Mouse (Mus musculus): Measurements from ENCODE around the gene Ldlrad3. TPM values are rescaled to one million over a fixed set of nuclear protein-coding genes. Genes with fewer than 3 reads are reported as not detected.

The Ldlrad3 gene
- polyA plus RNA-seq, 1 experiment from 2014 or later: 13.5 TPM

- no peak overlapping the region for H3K4me3 ChIP-seq (ENCODE audit: low read length)
- ATAC-seq (replicated peaks; ENCODE audit: extremely low read depth, insufficient read depth, low FRiP score): no peak
Observed at GRCm38 (mm10) chr2:102212096-102212495, 25.9 kb upstream of the Ldlrad3 start.

GRCm38 (mm10) chr2:102205672-102206399 lies 19.7 kb upstream of the Ldlrad3 start:
- no peak overlapping the region for H3K9ac ChIP-seq (ENCODE audit: low read length)
- no peak overlapping the region for H3K4me3 ChIP-seq (ENCODE audit: low read length)
- no peak overlapping the region for H3K27ac ChIP-seq (ENCODE audit: low read length)
- H3K4me1 ChIP-seq (ENCODE audit: control insufficient read depth, insufficient read depth, low read length): no peaks in the 10 kb centered on the region
- no peak for ATAC-seq (replicated peaks; ENCODE audit: extremely low read depth, insufficient read depth, low FRiP score)
- H3K27me3 ChIP-seq (ENCODE audit: control insufficient read depth, insufficient read depth, low read length): peaks cover 3% of the 10 kb centered on the region; the same call in 1 of the 2 replicates
- H3K4me2 ChIP-seq (ENCODE audit: low read depth, low read length): no peak overlapping the region
- no peaks in the 10 kb centered on the region for H3K36me3 ChIP-seq (ENCODE audit: control insufficient read depth, insufficient read depth)
- H3K9me3 ChIP-seq (replicated peaks; ENCODE audit: control insufficient read depth, low read length): no peaks in the 10 kb centered on the region
- 23% methylated on average over 14 of the region's 14 CpGs for WGBS

More at GRCm38 (mm10) chr2:102212096-102212495, 25.9 kb upstream of the Ldlrad3 start:
- Histone ChIP-seq H3K9ac (ENCODE audit: low read length) (no peak overlapping the region; the same call in 1 of the 2 replicates), H3K27ac (ENCODE audit: low read length) (no peak overlapping the region), H3K4me1 (ENCODE audit: control insufficient read depth, insufficient read depth, low read length) (no peaks in the 10 kb centered on the region), H3K9me3 (replicated peaks; ENCODE audit: control insufficient read depth, low read length) (no peaks in the 10 kb centered on the region), H3K36me3 (ENCODE audit: control insufficient read depth, insufficient read depth) (no peaks in the 10 kb centered on the region), H3K27me3 (ENCODE audit: control insufficient read depth, insufficient read depth, low read length) (no peaks in the 10 kb centered on the region), H3K4me2 (ENCODE audit: low read depth, low read length) (no peak overlapping the region)
- 54% methylated on average over 4 of the region's 4 CpGs for WGBS

GRCm38 (mm10) chr2:102203478-102203877 lies 17.3 kb upstream of the Ldlrad3 start:
- Histone ChIP-seq H3K9ac (ENCODE audit: low read length) (no peak overlapping the region), H3K27ac (ENCODE audit: low read length) (no peak overlapping the region), H3K27me3 (ENCODE audit: control insufficient read depth, insufficient read depth, low read length) (peaks cover 3% of the 10 kb centered on the region; the same call in 1 of the 2 replicates), H3K36me3 (ENCODE audit: control insufficient read depth, insufficient read depth) (no peaks in the 10 kb centered on the region), H3K9me3 (replicated peaks; ENCODE audit: control insufficient read depth, low read length) (no peaks in the 10 kb centered on the region), H3K4me1 (ENCODE audit: control insufficient read depth, insufficient read depth, low read length) (no peaks in the 10 kb centered on the region), H3K4me3 (ENCODE audit: low read length) (no peak overlapping the region), H3K4me2 (ENCODE audit: low read depth, low read length) (no peak overlapping the region)
- ATAC-seq (replicated peaks; ENCODE audit: extremely low read depth, insufficient read depth, low FRiP score): no peak

- 59% methylated on average over 2 of the region's 2 CpGs for WGBS
Observed at GRCm38 (mm10) chr2:102202211-102202770, 16.1 kb upstream of the Ldlrad3 start.

GRCm38 (mm10) chr2:102201198-102201948 lies 15.2 kb upstream of the Ldlrad3 start:
- Histone ChIP-seq H3K4me3 (ENCODE audit: low read length) (no peak overlapping the region), H3K9me3 (replicated peaks; ENCODE audit: control insufficient read depth, low read length) (no peaks in the 10 kb centered on the region), H3K36me3 (ENCODE audit: control insufficient read depth, insufficient read depth) (no peaks in the 10 kb centered on the region), H3K9ac (ENCODE audit: low read length) (no peak overlapping the region), H3K4me1 (ENCODE audit: control insufficient read depth, insufficient read depth, low read length) (no peaks in the 10 kb centered on the region), H3K4me2 (ENCODE audit: low read depth, low read length) (no peak overlapping the region), H3K27me3 (ENCODE audit: control insufficient read depth, insufficient read depth, low read length) (no peaks in the 10 kb centered on the region), H3K27ac (ENCODE audit: low read length) (no peak overlapping the region)
- WGBS: 73% methylated on average over 13 of the region's 14 CpGs
- no peak for ATAC-seq (replicated peaks; ENCODE audit: extremely low read depth, insufficient read depth, low FRiP score)

More at GRCm38 (mm10) chr2:102202211-102202770, 16.1 kb upstream of the Ldlrad3 start:
- Histone ChIP-seq H3K4me2 (ENCODE audit: low read depth, low read length) (no peak overlapping the region), H3K4me1 (ENCODE audit: control insufficient read depth, insufficient read depth, low read length) (no peaks in the 10 kb centered on the region), H3K27ac (ENCODE audit: low read length) (no peak overlapping the region), H3K27me3 (ENCODE audit: control insufficient read depth, insufficient read depth, low read length) (peaks cover 3% of the 10 kb centered on the region; the same call in 1 of the 2 replicates), H3K9me3 (replicated peaks; ENCODE audit: control insufficient read depth, low read length) (no peaks in the 10 kb centered on the region), H3K36me3 (ENCODE audit: control insufficient read depth, insufficient read depth) (no peaks in the 10 kb centered on the region), H3K9ac (ENCODE audit: low read length) (no peak overlapping the region), H3K4me3 (ENCODE audit: low read length) (no peak overlapping the region)
- ATAC-seq (replicated peaks; ENCODE audit: extremely low read depth, insufficient read depth, low FRiP score): no peak

GRCm38 (mm10) chr2:102197332-102197731 lies 11.1 kb upstream of the Ldlrad3 start:
- H3K4me3 ChIP-seq (ENCODE audit: low read length): no peak overlapping the region
- no peaks in the 10 kb centered on the region for H3K36me3 ChIP-seq (ENCODE audit: control insufficient read depth, insufficient read depth)
- H3K27ac ChIP-seq (ENCODE audit: low read length): no peak overlapping the region
- WGBS: 76% methylated on average over 1 of the region's 1 CpGs
- H3K9me3 ChIP-seq (replicated peaks; ENCODE audit: control insufficient read depth, low read length): no peaks in the 10 kb centered on the region
- H3K27me3 ChIP-seq (ENCODE audit: control insufficient read depth, insufficient read depth, low read length): no peaks in the 10 kb centered on the region
- H3K4me2 ChIP-seq (ENCODE audit: low read depth, low read length): no peak overlapping the region
- no peak for ATAC-seq (replicated peaks; ENCODE audit: extremely low read depth, insufficient read depth, low FRiP score)
- H3K9ac ChIP-seq (ENCODE audit: low read length): no peak overlapping the region
- H3K4me1 ChIP-seq (ENCODE audit: control insufficient read depth, insufficient read depth, low read length): no peaks in the 10 kb centered on the region

GRCm38 (mm10) chr2:102196709-102197108 lies 10.5 kb upstream of the Ldlrad3 start:
- no peaks in the 10 kb centered on the region for H3K36me3 ChIP-seq (ENCODE audit: control insufficient read depth, insufficient read depth)
- ATAC-seq (replicated peaks; ENCODE audit: extremely low read depth, insufficient read depth, low FRiP score): no peak
- no peaks in the 10 kb centered on the region for H3K27me3 ChIP-seq (ENCODE audit: control insufficient read depth, insufficient read depth, low read length)
- no peak overlapping the region for H3K9ac ChIP-seq (ENCODE audit: low read length)
- 54% methylated on average over 8 of the region's 8 CpGs for WGBS
- H3K4me3 ChIP-seq (ENCODE audit: low read length): no peak overlapping the region
- H3K9me3 ChIP-seq (replicated peaks; ENCODE audit: control insufficient read depth, low read length): no peaks in the 10 kb centered on the region
- no peak overlapping the region for H3K4me2 ChIP-seq (ENCODE audit: low read depth, low read length)
- no peak overlapping the region for H3K27ac ChIP-seq (ENCODE audit: low read length)
- H3K4me1 ChIP-seq (ENCODE audit: control insufficient read depth, insufficient read depth, low read length): no peaks in the 10 kb centered on the region

- H3K4me3 ChIP-seq (ENCODE audit: low read length): no peak overlapping the region
- H3K9ac ChIP-seq (ENCODE audit: low read length): no peak overlapping the region
- ATAC-seq (replicated peaks; ENCODE audit: extremely low read depth, insufficient read depth, low FRiP score): no peak
- H3K36me3 ChIP-seq (ENCODE audit: control insufficient read depth, insufficient read depth): no peaks in the 10 kb centered on the region
- no peak overlapping the region for H3K4me2 ChIP-seq (ENCODE audit: low read depth, low read length)
- H3K27me3 ChIP-seq (ENCODE audit: control insufficient read depth, insufficient read depth, low read length): no peaks in the 10 kb centered on the region
- peaks cover 3% of the 10 kb centered on the region; the same call in 1 of the 2 replicates for H3K9me3 ChIP-seq (replicated peaks; ENCODE audit: control insufficient read depth, low read length)
- H3K4me1 ChIP-seq (ENCODE audit: control insufficient read depth, insufficient read depth, low read length): no peaks in the 10 kb centered on the region
- WGBS: 70% methylated on average over 4 of the region's 4 CpGs
- no peak overlapping the region for H3K27ac ChIP-seq (ENCODE audit: low read length)
Observed at GRCm38 (mm10) chr2:102195494-102195893, 9.3 kb upstream of the Ldlrad3 start.

- ATAC-seq (replicated peaks; ENCODE audit: extremely low read depth, insufficient read depth, low FRiP score): no peak
- no peak overlapping the region for H3K9ac ChIP-seq (ENCODE audit: low read length)
- no peak overlapping the region for H3K4me2 ChIP-seq (ENCODE audit: low read depth, low read length)
- H3K9me3 ChIP-seq (replicated peaks; ENCODE audit: control insufficient read depth, low read length): peaks cover 3% of the 10 kb centered on the region; the same call in 1 of the 2 replicates
- H3K4me3 ChIP-seq (ENCODE audit: low read length): no peak overlapping the region
- WGBS: 26% methylated on average over 4 of the region's 4 CpGs
- no peaks in the 10 kb centered on the region for H3K36me3 ChIP-seq (ENCODE audit: control insufficient read depth, insufficient read depth)
- no peaks in the 10 kb centered on the region for H3K4me1 ChIP-seq (ENCODE audit: control insufficient read depth, insufficient read depth, low read length)
- H3K27ac ChIP-seq (ENCODE audit: low read length): no peak overlapping the region
- H3K27me3 ChIP-seq (ENCODE audit: control insufficient read depth, insufficient read depth, low read length): no peaks in the 10 kb centered on the region
Observed at GRCm38 (mm10) chr2:102194247-102194646, 8.1 kb upstream of the Ldlrad3 start.

Data from heart, embryonic 16.5 days (tissue).